Mouse (Mus musculus) thymus, adult 18-20 months (tissue): Measurements from ENCODE around the gene Ltbp3.
A peak's percentile ranks its signal among the peaks of the same experiment; 100 is the strongest.

Experiments used
- DNase-seq, 2 experiments: peaks; one replicate each; pipeline ENCODE4 v3.0.0; 2022; ENCODE audit warnings: mixed read lengths in 2 of 2

Ltbp3 gene

DNA sequence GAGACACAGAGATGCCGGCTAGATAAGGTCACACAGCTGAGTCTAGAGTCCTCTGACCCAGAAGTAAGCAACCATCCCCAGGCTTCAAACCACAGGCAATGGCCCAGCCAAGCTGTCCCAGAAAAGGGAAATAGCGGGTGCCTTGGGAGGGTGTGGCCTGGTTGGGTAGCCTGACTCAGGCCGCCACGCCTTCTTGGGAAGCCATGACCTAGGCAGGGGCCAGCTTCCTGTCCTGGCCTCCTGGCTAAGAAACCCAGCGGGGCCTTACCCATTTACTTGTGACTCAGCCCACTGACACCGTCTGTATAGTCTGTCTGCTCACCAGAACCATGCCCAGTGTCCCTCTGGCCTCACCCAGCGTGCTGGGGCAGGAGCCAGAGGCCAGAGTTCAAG lies 16.2 kb upstream of the Ltbp3 start:
- DNase-seq: peak in 1 of 2 experiments; percentile 40

DNA sequence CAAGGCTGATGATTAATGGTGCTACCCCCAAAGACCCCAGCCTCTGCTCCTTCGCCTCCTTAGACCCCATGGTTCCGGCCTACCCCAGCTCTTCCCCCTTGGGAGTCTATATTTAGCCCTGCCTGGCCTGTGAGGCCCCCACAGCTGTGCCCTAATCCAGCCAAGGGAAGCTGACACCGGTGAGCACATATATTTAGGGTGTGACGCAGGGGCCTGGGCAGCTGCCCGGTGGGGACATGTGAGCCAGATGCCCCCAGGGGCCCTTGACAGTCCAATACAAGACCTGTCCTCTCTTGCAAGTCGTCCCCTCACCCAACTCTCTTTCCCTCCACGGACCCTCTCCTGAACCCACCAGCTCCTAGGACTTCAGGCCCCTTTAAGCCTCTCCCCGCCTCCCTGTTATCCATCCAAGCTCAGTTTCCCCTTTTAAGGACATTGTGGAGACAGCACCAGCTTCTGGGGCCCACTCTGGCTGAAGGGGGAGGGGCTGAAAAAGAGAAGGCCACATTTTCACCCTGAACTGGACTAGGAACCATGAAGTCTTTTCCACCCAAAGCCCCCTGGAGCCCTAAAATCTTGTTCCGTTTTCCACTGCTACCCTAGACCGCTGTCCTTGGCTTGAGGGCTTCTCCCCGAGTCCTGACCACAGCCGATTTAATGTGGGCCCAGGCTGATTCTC lies 15.5 kb upstream of the Ltbp3 start:
- DNase-seq: no peak

DNA sequence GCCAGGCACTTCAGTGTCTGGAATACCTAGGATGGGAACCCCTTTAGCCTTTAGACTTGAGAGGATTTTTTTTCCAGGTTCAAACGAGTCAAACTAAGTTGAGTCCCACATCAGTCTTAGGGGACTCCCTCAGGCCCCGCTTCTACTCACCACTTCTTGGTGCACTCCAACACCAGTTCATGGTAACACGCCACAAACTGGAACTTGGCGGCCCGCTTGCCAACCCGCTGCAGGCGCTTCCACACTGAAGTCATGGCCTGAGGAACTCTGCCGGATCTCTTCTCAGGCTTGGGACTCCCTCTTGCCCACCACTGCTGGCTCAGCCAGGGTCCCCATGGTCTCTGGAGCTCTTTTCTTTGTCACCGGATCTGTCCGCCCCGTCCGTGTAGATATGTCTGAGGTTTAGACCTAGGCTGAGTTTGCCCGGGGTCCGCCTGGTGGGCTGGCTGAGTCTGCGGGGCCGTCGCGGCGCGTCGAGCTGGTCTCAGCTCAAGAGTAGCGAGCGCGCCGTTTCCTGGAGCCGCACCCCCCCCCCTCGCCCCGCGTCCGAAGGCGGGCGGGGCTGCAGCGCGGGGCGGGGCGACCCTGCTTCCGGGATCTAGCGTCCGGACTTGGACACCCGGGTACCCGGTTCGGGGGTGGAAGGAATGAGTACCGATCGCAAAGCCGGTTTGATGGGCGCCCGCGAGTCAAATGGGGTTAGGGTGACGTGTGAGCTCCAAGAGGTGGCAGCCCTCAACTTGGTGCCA lies 14.8 kb upstream of the Ltbp3 start, which contains the start of gene Ehbp1l1:
Gene Ehbp1l1 (minus strand): TSS at position 551 of the 749 bp plus-strand sequence.
- DNase-seq: peak; percentile 55 to 67

DNA sequence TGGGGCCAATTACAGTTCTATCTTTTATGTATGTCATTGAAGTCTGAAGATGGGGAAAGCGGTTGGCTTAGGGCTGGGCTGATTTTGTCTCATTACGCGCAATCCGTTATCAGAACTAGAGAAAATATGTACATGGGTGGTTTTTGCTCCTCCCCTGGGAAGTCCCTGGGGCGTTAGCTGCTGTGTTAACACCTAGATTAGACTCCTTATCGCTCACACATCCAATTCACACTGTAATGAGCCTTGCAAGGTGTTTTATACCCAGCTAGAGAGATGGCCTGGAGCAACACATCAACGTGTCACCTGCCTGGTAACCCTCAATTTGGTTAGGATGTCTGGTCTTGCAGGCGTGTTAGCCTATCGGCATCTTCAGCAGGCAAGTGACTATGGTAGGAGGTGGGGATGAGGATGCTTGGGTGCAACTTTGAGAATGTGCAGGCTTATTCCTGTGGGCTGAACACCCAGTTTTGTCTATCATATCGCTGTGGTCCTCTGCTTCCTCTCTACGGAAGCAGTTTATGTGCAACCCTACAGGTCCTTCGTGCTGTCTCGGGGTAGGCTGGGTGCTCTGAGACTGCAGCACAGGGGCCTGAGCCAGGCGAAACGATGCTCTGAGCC lies 13.6 kb upstream of the Ltbp3 start:
- no peak for DNase-seq

DNA sequence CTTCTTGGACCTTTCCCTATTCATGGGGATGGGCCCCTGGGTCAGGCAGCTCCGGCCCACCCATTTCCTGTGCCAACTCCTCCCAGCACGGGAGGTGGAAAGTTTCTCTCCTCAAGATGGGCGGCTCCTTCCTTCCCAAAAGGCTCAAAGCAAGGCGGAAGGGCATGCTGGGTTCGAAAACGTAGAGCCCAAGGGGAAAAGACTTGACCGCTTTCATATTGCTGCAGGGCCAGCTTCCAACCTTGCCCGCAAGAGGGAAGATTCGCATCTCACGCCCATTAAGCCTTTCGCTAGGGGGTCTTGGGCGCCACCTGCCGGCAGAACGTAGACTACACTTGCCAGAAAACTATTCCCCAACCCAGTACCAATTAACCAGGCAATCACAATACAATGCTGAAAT lies 13.0 kb upstream of the Ltbp3 start:
- DNase-seq: peak; percentile 61 to 71

DNA sequence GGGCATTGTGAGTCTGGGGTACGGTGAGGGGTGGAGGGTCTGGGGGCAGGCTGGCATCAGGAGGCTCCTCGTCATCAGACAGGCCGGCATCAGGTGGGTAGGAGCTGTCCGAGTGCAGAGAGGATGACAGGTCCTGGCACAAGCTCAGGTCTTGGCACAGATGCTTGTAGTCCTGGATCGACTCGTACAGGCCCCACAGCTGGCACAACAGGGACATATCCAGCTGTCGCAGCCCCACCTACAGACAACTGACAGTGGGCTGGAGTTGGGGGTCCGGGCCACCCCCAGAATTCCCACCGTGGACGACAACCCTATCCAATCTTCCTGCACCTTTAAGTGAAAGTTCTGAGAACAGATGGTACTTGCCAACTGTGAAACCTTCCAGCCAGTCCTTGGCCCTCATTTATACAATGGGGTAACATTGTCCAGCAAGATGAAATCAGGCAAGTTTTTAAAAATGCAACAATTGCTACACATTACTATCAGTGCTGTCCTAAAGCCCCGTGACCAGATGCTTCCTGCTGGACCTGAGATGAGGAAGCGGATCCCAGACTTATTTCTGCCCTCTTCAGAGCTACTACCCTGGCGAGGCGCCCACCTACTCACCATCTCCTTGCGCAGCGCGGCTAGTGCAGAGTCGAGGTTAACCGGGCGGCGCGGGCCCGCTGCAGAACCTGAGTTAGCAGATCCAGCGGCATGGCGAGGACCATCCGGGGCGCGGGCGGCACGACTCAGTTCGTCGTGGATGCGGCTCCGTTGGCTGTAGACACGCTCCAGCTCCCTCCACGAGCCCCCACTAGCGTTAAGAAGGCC lies 11.9 kb upstream of the Ltbp3 start:
- peak in 1 of 2 experiments; percentile 35 for DNase-seq

DNA sequence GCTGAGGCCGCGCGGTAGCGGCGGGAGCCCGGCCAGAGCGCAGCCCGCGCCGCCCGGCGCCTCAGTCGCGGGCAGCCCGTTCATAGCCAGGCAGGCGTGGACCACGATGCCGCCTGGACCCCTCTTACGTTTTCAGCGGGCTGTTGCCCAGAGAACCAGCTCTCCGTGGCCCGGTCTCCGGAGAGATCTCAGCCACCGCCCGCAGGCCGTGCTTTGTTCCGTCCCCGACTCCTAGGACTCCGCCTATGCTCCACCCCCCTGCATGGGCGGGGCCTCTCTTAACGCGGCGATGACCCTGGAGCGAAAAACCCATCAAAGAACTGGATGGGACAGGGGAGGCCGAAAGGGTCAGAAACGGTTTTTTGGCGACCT lies 11.3 kb upstream of the Ltbp3 start, which contains the start of gene Fam89b:
Gene Fam89b (minus strand): TSS at position 210 of the 372 bp plus-strand sequence.
- DNase-seq: peak; percentile 70 to 79

DNA sequence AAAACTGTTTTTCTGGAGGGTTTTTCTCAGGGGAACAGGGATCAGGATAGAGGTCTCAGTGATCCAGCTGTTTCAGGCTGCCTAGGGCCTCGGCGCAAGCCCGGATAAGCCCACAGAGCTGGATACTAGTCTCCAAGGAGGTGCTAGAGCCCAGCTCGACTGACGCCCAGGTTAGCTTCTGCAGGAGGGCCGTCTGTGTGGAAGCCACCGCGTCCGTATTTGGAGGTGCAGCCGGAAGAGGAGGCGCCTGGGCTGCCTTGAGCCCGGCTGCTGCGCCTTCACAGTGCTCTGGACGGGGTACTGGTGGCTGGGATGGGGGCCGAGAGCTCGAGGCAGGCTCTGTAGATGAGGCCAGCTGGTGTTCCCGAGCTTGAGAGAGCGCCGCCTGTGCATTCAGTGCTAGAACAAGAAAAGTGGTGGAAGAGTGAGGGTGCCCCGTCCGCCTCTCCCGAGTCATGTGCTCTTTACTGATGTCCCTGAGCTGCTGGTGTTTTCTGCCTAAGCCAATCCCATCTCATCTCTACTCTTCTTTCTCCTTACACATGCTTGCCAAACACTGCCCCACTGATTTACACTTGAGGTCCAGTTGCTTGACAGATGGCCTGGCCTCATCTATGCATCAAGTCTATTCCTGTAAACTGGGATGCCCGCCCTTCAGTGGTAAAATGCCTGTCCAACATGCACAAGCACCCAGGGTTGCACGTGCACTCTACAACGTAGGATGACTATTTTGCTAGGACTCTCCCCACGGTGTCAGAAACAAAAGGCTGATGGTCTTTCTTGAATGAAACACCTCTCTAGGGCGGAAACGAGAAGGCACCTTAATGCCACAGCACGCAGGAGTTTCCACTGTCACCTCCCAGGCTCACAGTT lies 10.2 kb upstream of the Ltbp3 start:
- no peak for DNase-seq

DNA sequence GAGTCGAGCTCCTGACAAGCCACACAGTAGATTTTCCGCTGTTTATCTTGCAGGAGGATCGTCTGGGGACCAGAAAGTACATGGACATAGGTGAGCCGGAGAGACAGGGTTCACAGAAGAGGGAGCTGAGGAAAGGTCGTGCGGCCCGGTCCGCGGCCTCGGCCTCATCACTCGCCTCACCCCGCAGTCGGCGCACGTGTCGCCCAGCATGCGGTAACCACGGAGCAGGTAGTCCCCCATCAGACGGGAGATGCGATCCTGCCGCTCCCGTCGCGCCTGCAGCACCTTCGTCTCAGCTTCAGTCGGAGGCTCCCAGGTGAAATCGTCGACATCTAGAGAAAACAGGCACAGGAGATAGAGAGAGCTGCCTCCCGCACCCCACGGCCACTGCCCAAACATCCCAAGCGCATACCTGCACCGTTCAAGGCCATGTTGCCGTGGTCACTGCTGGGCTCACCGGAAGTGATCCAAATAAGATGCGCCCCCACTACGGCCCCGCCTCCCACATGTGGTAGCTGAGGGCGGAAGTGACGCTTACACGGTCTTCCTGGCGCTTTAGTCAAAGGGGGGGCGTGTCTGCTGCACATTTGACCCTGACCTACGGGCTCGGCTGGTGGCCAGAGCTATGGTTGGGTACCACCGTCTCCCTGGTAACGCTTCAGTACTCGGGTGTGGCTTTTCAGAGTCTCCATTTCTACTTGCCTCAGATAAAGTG lies 9.3 kb upstream of the Ltbp3 start:
- peak; percentile 75 to 83 for DNase-seq

DNA sequence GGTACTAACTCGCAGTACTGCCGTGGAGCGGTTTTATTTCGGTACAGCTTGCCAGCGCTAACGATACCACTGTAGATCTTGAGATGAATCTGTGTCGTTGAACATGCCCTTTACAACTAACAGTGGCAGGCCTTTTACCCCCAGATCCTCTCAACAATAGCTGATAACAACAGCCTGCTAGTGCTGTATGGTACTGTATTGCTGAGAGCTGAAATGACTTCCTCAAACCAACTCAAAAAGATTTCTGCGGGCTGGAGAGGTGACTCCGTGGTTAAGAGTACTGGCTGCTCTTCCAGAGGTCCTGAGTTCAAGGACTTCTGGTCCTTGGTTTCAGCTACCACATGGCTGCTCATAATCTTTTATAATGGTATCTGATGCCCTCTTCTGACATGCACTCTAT lies 6.4 kb upstream of the Ltbp3 start:
- DNase-seq: no peak

DNA sequence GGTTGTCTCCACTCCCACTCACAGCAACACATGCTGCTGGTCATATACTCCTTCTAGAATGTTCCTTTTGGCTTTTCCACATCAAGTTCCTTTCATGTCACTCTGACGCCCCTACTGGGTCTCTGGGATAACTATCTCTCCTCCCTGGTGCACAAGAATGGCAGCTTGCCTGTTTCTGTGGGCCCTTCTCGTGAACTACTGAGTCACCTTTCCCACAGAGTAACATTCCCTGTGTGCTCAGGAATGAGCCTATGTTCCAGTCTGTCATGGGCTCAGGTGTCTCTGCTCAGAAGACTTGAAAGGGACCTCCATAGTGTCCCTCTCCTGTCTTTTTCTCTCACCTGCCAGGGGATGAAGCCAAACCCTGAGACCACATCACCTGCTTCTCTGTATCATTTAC lies 1.3 kb upstream of the Ltbp3 start:
- DNase-seq: no peak

DNA sequence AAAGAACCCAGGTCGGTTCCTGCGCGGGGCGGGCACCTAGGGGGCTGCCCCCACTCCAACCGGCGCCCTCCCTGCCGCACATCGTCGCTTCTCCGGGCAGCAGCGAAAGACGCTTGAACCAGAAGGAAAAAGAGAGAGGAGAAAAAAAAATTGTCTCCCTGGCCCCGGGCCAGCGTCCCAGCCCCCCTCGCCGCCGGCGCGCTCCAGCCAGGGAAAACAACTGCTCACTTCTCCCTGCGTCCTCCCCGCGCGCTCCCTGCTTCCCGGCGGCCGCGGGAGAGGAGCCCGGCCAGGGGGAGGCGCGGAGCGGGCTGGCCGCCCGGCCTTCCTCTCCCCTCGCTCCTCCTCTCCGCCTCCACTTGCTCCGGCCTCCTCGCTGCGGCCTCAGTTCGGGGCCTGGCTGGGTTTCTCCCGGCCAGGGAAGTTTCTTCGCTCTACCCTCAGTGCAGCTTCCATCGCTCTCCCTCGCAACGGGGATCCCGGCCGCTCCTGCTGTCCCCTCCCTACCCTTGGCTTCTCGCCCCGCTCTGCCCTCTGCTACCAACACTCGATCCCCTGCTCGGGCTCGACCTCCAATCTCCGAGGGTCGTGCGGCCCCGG lies 1.0 kb downstream of the Ltbp3 start:
- no peak for DNase-seq

DNA sequence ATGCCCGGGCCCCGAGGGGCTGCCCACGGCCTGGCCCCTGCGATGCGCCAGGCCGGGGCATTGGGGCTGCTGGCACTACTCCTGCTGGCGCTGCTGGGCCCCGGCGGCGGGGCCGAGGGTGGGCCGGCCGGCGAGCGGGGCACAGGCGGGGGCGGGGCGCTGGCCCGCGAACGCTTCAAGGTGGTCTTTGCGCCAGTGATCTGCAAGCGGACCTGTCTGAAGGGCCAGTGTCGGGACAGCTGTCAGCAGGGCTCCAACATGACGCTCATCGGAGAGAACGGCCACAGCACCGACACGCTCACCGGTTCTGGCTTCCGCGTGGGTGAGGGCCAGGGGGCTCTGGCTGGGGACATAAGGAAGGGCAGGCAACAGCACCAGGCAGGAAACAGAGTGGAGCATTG lies 1.5 kb downstream of the Ltbp3 start:
- no peak for DNase-seq

DNA sequence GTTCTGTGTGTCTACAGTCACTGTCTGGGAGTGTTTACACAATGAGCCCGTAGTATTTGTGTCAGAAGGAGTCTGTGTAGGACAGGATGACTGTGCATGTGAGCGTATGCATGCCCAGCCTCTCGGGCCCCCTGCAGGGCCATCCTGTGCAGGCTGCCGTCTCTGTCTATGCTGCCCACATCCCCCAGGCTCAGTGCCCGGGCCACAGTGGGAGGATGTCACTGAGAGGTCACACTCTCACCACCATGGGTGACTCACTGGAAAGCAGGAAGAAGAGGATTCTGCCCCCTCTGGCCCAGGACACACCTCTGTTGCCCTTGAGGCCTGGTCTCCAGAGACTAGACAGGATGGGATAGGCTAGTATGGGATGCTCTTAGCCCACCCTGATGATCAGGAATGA lies 2.9 kb downstream of the Ltbp3 start:
- no peak for DNase-seq

DNA sequence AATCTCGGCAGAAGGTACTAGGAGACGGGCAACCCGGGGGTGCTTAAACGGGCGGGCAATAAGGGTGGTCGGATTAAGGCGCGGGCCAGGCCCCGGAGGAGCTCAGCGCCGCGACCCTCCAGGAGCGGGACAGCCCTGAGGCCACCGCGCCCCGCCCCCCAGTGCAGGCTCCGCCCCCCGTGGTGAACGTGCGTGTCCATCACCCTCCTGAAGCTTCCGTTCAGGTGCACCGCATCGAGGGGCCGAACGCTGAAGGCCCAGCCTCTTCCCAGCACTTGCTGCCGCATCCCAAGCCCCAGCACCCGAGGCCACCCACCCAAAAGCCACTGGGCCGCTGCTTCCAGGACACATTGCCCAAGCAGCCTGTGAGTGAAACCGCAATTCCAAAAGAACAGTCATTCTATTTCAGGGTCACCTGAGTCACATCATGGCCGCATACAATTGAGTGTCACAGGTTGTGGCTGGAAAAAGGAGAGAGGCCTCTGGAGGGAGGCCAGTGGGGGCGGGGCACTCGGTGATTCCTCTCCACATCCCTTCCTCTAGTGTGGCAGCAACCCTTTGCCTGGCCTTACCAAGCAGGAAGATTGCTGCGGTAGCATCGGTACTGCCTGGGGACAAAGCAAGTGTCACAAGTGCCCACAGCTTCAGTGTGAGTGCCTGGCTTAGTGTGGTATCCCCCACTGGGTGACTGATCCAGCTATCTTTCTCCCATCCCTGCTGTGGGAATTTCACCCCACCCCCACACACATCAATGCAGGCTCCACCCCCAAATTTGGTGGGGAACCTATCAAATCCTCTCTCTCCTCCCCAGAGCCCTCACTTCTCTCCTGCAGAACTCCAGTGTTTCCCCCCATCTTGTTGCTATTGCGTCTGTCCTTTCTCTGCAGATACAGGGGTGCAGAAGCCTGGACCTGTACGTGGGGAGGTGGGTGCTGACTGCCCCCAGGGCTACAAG lies 5.3 kb downstream of the Ltbp3 start:
- DNase-seq: no peak

DNA sequence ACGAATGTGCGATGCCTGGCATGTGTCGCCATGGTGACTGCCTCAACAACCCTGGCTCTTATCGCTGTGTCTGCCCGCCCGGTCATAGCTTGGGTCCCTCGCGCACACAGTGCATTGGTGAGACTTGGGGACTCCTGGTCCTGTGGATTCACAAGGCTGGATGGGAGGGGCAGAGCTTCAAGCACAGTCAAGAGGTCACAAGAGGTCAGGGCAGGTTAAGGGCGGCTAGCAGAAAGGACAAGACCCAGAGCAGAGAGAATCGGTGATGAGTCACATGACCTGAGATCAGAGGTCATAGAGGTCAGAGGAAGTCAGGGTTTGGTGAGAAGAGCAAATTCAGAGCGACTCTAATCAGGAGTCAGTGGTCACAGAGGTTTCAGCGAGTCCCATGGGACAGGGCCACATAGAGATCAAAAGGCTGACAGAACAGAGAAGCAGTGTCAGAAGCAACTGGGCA lies 6.2 kb downstream of the Ltbp3 start:
- DNase-seq: no peak

DNA sequence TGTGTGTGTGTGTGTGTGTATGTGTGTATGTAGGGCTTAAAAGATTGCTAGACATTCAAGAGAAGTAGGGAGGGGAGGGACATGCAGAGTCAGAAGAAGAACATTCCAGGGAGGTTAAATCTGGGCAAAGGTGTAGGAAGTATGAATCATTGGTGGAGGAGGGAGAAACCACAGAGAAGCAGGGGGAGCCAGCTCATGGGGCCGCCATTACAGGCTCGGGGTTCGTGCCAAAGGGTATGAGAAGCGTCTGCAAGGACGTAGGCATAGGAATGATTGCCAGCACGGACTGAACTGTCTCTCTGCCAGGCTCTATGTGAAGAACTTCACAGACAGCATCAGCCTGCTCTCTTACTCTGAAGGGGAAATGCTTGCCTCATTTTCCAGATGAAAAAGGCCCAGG lies 8.8 kb downstream of the Ltbp3 start:
- DNase-seq: no peak

DNA sequence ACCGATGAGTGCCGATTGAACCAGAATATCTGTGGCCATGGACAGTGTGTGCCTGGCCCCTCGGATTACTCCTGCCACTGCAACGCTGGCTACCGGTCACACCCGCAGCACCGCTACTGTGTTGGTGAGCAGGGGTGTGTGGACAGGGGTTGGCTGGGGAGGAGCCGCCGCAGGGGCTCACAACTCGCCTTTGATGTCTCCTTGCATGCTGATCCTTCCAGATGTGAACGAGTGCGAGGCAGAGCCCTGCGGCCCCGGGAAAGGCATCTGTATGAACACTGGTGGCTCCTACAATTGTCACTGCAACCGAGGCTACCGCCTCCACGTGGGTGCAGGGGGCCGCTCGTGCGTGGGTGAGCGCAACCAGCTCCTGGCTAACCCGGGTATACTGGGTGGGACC lies 10.2 kb downstream of the Ltbp3 start:
- DNase-seq: no peak

DNA sequence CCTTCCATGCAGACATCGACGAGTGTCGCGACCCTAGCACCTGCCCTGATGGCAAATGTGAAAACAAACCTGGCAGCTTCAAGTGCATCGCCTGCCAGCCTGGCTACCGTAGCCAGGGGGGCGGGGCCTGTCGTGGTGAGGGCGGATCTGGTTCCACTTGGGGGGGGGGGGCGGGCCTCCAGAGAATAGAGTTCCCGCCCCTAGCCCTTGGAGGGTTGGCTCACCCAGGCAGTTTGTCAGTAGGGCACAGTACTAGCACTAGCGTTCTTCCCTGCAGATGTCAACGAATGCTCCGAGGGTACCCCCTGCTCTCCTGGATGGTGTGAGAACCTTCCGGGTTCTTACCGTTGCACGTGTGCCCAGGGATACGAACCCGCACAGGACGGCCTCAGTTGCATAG lies 11.0 kb downstream of the Ltbp3 start:
- DNase-seq: no peak
